Mouse (Mus musculus) liver, embryonic 16.5 days (tissue): Measurements from ENCODE around the gene Sh3glb1. TPM values are rescaled to one million over a fixed set of nuclear protein-coding genes. Genes with fewer than 3 reads are reported as not detected.

Source experiments
- ATAC-seq: fragments of 200-750 bp; cut with Nextera tagmentation; 2 replicates; pipeline ENCODE4 v1.8.0; 2017; ENCODE audit warnings: low read depth, mild to moderate bottlenecking, moderate number of reproducible peaks, moderate library complexity
- H3K27ac ChIP-seq: fragments of 300-500 bp; sonication (generic); 2 replicates; pipeline ENCODE4 v1.5.1; 2014; ENCODE audit warnings: mild to moderate bottlenecking, low read length
- H3K27me3 ChIP-seq: fragments of 300-500 bp; sonication (generic); 2 replicates; pipeline ENCODE4 v1.6.1; 2014; ENCODE audit warnings: low read depth, low read length, mixed read lengths; ENCODE audit not compliant: control insufficient read depth, insufficient read depth
- H3K36me3 ChIP-seq: fragments of 300-500 bp; sonication (generic); 2 replicates; pipeline ENCODE4 v1.6.1; 2014; ENCODE audit warnings: mild to moderate bottlenecking; ENCODE audit not compliant: control insufficient read depth, insufficient read depth
- H3K4me1 ChIP-seq: fragments of 300-500 bp; sonication (generic); 2 replicates; pipeline ENCODE4 v1.6.1; 2014; ENCODE audit warnings: low read depth, low read length, mixed read lengths; ENCODE audit not compliant: control insufficient read depth
- H3K4me2 ChIP-seq: fragments of 300-500 bp; sonication (generic); 2 replicates; pipeline ENCODE4 v1.6.1; 2014; ENCODE audit warnings: low read depth, low read length, mixed read lengths
- H3K4me3 ChIP-seq: fragments of 300-500 bp; sonication (generic); 2 replicates; pipeline ENCODE4 v1.5.1; 2014; ENCODE audit warnings: low read depth, mild to moderate bottlenecking, low read length
- H3K9ac ChIP-seq: fragments of 300-500 bp; sonication (generic); 2 replicates; pipeline ENCODE4 v1.6.1; 2014; ENCODE audit warnings: low read depth, low read length
- H3K9me3 ChIP-seq: fragments of 300-500 bp; sonication (generic); replicated peaks from 2 replicates; pipeline ENCODE4 v1.6.1; 2016; ENCODE audit warnings: low read length; ENCODE audit not compliant: control insufficient read depth
- WGBS: fragments of 180-500 bp; shearing (Covaris S2); extraction: QIAGEN DNeasy Blood & Tissue Kit; methylation state at CpG from one replicate; pipeline ENCODE4 v1.1.7; 2014; ENCODE audit not compliant: insufficient replicate concordance; 5-methylcytosine and 5-hydroxymethylcytosine counted together
- polyA plus RNA-seq: library from polyadenylated mRNA; unstranded; fragments of >200 nt; fragmentation: Nextera tagmentation; extraction: Ambion mirVana; gene quantifications from 2 replicates; pipeline ENCODE4 v1.2.1, GENCODE M21; 2015

The Sh3glb1 gene
- polyA plus RNA-seq, 1 experiment from 2014 or later, result 83.3 TPM

DNA sequence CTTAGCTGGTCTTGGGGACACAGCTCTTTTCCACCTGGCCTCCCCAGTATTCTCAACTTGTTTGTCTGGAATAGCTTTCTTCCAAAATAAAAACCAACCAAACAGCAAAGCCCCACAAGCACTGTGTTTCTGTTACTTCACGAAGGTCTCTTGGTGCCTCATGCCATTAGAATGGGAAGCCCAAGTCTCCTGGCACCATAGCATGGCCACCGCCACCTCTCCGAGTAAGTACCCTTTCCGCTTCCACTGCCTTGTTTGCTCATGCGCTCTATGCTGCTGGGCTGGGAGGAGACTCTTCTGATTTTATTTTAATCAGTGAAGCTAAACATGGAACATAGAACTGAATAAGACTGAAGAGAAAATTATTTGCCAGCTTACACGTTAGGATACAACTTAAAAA lies 2.3 kb downstream of the Sh3glb1 start:
- H3K9ac ChIP-seq, result peak overlapping the region; percentile 51
- H3K4me3 ChIP-seq, result peak overlapping the region; percentile 36
- no peak for ATAC-seq
- H3K4me1 ChIP-seq, result peaks cover 30% of the 10 kb centered on the region
- H3K27me3 ChIP-seq, result no peaks in the 10 kb centered on the region
- WGBS, result 84% methylated on average over 6 of the region's 6 CpGs
- no peaks in the 10 kb centered on the region for H3K9me3 ChIP-seq
- peak overlapping the region; percentile 61 for H3K4me2 ChIP-seq
- H3K27ac ChIP-seq, result 0 out of 2 replicates have a peak overlapping the region, but pooled peaks have one; percentile 10
- H3K36me3 ChIP-seq, result no peaks in the 10 kb centered on the region

DNA sequence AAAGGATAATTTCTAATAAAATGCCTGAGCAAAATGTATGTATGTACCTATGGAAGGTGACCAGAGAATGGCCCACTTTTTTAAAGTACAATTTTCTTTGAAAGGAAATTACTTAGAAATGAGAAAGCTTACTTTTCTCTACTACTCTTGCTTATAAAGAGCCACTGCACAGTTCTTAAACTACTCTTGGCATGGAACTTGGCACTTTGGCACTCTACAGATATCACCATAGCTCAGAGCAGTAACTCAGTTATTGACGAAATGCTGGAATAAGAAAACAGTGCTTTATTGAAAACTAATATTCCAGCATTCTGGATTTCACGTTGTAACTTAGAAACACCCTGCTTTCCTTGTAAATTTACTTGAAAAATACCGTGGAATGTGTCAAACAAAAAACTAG lies 3.0 kb downstream of the Sh3glb1 start:
- WGBS, result 72% methylated on average over 3 of the region's 3 CpGs
- no peak overlapping the region for H3K4me3 ChIP-seq
- H3K9me3 ChIP-seq, result no peaks in the 10 kb centered on the region
- H3K36me3 ChIP-seq, result no peaks in the 10 kb centered on the region
- no peak for ATAC-seq
- H3K27me3 ChIP-seq, result no peaks in the 10 kb centered on the region
- peaks cover 28% of the 10 kb centered on the region for H3K4me1 ChIP-seq
- no peak overlapping the region for H3K27ac ChIP-seq
- no peak overlapping the region for H3K4me2 ChIP-seq
- no peak overlapping the region for H3K9ac ChIP-seq

DNA sequence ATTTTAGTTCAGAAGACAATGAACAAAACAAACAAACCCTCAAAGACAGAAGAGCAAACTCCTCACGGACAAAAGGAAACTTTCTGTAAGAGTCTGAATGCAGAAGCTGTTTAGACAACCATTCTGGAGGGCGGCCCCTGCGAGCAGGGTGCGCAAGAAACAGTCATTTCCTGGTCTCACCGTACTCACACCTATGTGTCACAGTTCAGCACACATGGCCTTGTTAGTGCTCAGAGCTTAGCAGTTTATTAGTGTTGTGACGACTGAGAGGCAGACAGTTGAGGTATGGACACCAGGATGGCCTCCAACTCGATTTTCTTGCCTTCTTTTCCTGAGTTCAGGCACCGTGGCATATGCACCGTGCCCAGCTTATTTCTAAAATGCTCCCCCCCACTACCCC lies 4.2 kb downstream of the Sh3glb1 start:
- H3K4me1 ChIP-seq, result peaks cover 20% of the 10 kb centered on the region
- no peak overlapping the region for H3K9ac ChIP-seq
- H3K36me3 ChIP-seq, result peaks cover 9% of the 10 kb centered on the region
- no peaks in the 10 kb centered on the region for H3K9me3 ChIP-seq
- 47% methylated on average over 9 of the region's 9 CpGs for WGBS
- H3K4me2 ChIP-seq, result no peak overlapping the region; the same call in 1 of the 2 replicates
- no peak overlapping the region for H3K27ac ChIP-seq
- no peaks in the 10 kb centered on the region for H3K27me3 ChIP-seq
- no peak overlapping the region for H3K4me3 ChIP-seq
- ATAC-seq, result no peak

DNA sequence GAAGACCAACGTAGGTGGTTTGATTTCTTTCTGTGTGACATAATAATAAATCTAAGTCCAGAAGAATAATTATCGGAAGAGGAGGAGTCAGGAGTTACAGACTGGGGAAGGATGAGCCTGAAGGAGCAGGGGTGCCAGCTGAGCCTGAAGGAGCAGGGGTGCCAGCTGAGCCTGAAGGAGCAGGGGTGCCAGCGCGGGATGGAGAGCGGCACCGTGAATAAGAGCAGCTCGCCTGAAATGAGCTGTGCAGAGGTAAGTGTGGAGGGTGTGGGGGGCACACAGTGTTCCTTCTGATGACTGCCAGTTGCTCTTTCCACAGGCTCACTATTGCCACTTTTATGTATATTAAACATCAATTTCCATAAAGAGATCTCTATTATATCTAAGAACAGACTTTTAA lies 5.1 kb downstream of the Sh3glb1 start:
- no peak for ATAC-seq
- Histone ChIP-seq H3K9me3 (no peaks in the 10 kb centered on the region), H3K36me3 (peaks cover 11% of the 10 kb centered on the region), H3K27ac (no peak overlapping the region), H3K27me3 (no peaks in the 10 kb centered on the region), H3K4me2 (no peak overlapping the region), H3K4me1 (peaks cover 16% of the 10 kb centered on the region), H3K9ac (no peak overlapping the region), H3K4me3 (no peak overlapping the region)
- WGBS, result 89% methylated on average over 7 of the region's 7 CpGs

DNA sequence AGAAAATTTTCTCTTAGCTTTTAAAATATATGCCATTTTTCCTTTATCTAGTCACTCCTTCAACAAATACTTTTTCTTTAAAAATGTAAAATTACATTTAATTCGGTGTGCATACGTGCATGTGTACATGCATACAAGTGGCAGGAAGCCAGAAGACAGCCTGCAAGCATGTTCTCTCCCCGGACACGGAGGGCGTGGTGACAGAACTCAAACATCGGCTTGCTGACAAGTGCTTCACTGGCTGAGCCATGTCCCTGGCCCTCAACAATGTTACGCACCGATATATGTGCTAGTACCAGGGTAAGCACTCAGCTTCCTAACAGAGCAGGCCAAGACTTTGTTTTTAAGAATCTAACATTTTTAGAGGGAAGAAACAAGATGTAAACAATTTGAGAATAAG lies 5.5 kb downstream of the Sh3glb1 start:
- H3K4me3 ChIP-seq, result no peak overlapping the region
- no peak overlapping the region for H3K27ac ChIP-seq
- peaks cover 11% of the 10 kb centered on the region for H3K36me3 ChIP-seq
- H3K9me3 ChIP-seq, result no peaks in the 10 kb centered on the region
- no peaks in the 10 kb centered on the region for H3K27me3 ChIP-seq
- WGBS, result 68% methylated on average over 8 of the region's 8 CpGs
- peaks cover 16% of the 10 kb centered on the region for H3K4me1 ChIP-seq
- no peak for ATAC-seq
- H3K9ac ChIP-seq, result no peak overlapping the region
- no peak overlapping the region for H3K4me2 ChIP-seq

DNA sequence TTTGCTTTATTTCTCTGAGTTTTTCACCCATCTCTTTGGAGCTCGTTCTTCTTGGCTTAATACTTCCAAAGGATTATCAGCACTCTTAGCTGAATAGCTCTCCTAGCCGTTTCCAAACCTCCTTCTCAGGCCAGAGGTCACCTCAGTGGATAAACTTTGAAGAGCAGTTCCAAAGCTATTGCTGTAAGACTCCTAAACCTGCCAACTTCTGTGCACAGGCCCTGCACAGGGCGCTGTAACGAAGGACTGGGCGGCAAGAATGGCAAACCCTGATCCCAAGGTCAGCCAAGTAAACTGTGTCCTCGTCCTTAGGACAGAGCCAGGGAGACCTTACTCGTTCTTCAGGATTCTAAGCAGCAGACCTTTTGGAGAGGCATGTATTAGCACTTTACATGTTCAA lies 6.0 kb downstream of the Sh3glb1 start:
- H3K27ac ChIP-seq, result no peak overlapping the region
- H3K9ac ChIP-seq, result no peak overlapping the region
- H3K4me3 ChIP-seq, result no peak overlapping the region
- WGBS, result 81% methylated on average over 7 of the region's 7 CpGs
- H3K4me2 ChIP-seq, result no peak overlapping the region
- H3K36me3 ChIP-seq, result peaks cover 13% of the 10 kb centered on the region
- no peak for ATAC-seq
- H3K4me1 ChIP-seq, result peaks cover 16% of the 10 kb centered on the region
- no peaks in the 10 kb centered on the region for H3K27me3 ChIP-seq
- H3K9me3 ChIP-seq, result no peaks in the 10 kb centered on the region

DNA sequence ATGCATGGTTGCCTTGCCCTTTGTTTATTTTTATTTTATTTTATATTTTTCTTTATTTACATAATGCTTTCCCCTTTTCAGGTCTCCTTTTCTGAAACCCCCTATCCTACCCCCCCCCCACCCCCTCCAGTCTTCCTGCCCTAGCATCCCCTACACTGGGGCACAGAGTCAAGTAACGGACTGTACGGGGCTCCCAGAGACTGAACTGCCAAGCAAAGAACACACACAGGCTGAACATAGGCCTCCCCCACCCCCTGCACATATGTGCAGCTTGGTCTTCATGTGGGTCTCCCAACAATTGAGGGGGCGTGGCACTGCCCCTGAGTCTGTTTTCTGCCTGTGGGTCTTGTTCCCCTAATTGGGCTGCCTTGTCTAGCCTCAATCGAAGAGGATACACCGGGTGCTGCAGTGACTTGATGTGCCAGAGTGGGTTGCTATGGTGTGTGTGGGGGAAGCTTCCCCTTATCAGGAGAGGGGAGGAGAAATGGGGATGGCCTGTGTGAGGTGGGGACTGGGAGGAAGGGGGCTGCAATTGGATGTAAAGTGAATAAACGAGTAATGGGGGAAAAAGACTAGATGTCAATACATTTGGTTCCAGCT lies 8.4 kb downstream of the Sh3glb1 start:
- H3K27ac ChIP-seq, result no peak overlapping the region
- no peak overlapping the region for H3K9ac ChIP-seq
- H3K36me3 ChIP-seq, result peaks cover 22% of the 10 kb centered on the region
- no peak overlapping the region for H3K4me2 ChIP-seq
- no peak overlapping the region for H3K4me3 ChIP-seq
- H3K27me3 ChIP-seq, result no peaks in the 10 kb centered on the region
- no peaks in the 10 kb centered on the region for H3K9me3 ChIP-seq
- ATAC-seq, result no peak
- peaks cover 6% of the 10 kb centered on the region for H3K4me1 ChIP-seq
- WGBS, result 64% methylated on average over 6 of the region's 6 CpGs

DNA sequence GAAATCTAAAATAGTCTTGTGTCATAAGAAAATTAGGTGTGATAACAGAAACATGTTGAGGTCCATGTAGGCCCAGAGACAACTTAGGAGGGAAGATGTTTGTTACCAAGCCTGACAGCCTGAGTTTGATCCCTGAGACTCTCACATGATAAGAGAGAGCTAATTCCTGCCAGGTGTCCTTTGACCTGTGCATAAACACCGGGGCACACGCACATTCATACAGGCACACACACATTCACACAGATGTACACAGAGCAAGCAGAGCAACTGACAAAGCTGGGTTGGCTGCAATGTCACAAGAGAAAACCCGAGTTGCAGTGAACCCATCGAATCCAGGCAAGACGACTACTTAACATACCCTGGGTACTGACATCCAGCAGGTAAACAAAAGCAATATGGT lies 11.5 kb downstream of the Sh3glb1 start:
- peaks cover 28% of the 10 kb centered on the region for H3K36me3 ChIP-seq
- H3K27ac ChIP-seq, result no peak overlapping the region
- 85% methylated on average over 5 of the region's 5 CpGs for WGBS
- no peaks in the 10 kb centered on the region for H3K27me3 ChIP-seq
- H3K9ac ChIP-seq, result no peak overlapping the region
- H3K4me3 ChIP-seq, result no peak overlapping the region
- no peak overlapping the region for H3K4me2 ChIP-seq
- ATAC-seq, result 0 out of 2 replicates have a peak, but pooled peaks have one; percentile 16
- no peaks in the 10 kb centered on the region for H3K4me1 ChIP-seq
- no peaks in the 10 kb centered on the region for H3K9me3 ChIP-seq

DNA sequence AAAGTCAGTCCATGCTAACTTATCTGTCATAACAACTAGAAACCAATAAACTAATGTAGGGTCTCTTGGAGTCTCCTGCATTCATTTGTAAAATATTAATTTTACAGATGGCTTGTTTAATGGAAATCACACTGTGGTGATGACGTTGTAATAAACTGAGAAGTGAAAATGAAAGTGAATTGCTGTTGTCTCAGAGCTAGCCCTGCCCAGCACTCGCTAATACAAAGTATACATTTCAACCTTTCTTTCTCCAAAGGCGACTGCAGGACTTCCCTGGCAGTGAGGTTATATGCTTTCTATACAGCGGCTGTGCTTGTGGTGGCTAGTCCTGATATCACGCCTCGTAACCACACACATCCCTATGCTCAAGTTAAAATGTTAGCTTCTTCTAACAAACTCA lies 16.2 kb downstream of the Sh3glb1 start:
- 67% methylated on average over 6 of the region's 6 CpGs for WGBS
- H3K36me3 ChIP-seq, result peaks cover 24% of the 10 kb centered on the region
- no peaks in the 10 kb centered on the region for H3K27me3 ChIP-seq

More for the DNA sequence above, 16.2 kb downstream of the Sh3glb1 start:
- Histone ChIP-seq H3K27ac (no peak overlapping the region), H3K4me3 (no peak overlapping the region), H3K9ac (no peak overlapping the region), H3K9me3 (no peaks in the 10 kb centered on the region), H3K4me2 (no peak overlapping the region; the same call in 1 of the 2 replicates), H3K4me1 (peaks cover 7% of the 10 kb centered on the region)
- ATAC-seq, result no peak
